Mouse (Mus musculus): ENCODE data around the gene Eml4.

- TF ChIP-seq IRF4 (IDR thresholded peaks at IDR 0.05; ENCODE audit: low read depth, low read length) = no peak
- TF ChIP-seq POLR2A (IDR thresholded peaks at IDR 0.05; ENCODE audit: low read depth, low read length) = no peak
- TF ChIP-seq MXI1 (IDR thresholded peaks at IDR 0.05; ENCODE audit: low read depth, low read length) = no peak
- no peak for TF ChIP-seq CTCF (conservative IDR thresholded peaks at IDR 0.05 in 1 of 2, IDR thresholded peaks at IDR 0.05 in 1 of 2; ENCODE audit: low read depth in 2 of 2, low read length in 2 of 2)
- no peak for TF ChIP-seq USF2 (conservative IDR thresholded peaks at IDR 0.05; ENCODE audit: low read depth, low read length)
- TF ChIP-seq TBP (conservative IDR thresholded peaks at IDR 0.05; ENCODE audit: low read depth, low read length) = no peak
- no peak for TF ChIP-seq ZC3H11A (IDR thresholded peaks at IDR 0.05; ENCODE audit: low read depth, low read length)
- TF ChIP-seq ELF1 (IDR thresholded peaks at IDR 0.05; ENCODE audit: low read depth, low read length) = no peak
- TF ChIP-seq ETS1 (conservative IDR thresholded peaks at IDR 0.05; ENCODE audit: low read depth, low read length) = no peak
- no peak for TF ChIP-seq E2F4 (IDR thresholded peaks at IDR 0.05; ENCODE audit: insufficient replicate concordance, low read depth, low read length)
- no peak for TF ChIP-seq MAZ (IDR thresholded peaks at IDR 0.05; ENCODE audit: low read depth, low read length)
Observed at GRCm38 (mm10) chr17:83443406-83443805, 92.7 kb downstream of the Eml4 start.
